Mouse (Mus musculus): ENCODE measurements around the gene Sf3a3. TPM values are rescaled to one million over a fixed set of nuclear protein-coding genes. Genes with fewer than 3 reads are reported as not detected.

The Sf3a3 gene
- 99.2 and 101 TPM in 2 replicates for total RNA-seq (2014; fragmentation: Nextera tagmentation)
- total RNA-seq (2017) = 208 and 222 TPM in 2 replicates

DNA sequence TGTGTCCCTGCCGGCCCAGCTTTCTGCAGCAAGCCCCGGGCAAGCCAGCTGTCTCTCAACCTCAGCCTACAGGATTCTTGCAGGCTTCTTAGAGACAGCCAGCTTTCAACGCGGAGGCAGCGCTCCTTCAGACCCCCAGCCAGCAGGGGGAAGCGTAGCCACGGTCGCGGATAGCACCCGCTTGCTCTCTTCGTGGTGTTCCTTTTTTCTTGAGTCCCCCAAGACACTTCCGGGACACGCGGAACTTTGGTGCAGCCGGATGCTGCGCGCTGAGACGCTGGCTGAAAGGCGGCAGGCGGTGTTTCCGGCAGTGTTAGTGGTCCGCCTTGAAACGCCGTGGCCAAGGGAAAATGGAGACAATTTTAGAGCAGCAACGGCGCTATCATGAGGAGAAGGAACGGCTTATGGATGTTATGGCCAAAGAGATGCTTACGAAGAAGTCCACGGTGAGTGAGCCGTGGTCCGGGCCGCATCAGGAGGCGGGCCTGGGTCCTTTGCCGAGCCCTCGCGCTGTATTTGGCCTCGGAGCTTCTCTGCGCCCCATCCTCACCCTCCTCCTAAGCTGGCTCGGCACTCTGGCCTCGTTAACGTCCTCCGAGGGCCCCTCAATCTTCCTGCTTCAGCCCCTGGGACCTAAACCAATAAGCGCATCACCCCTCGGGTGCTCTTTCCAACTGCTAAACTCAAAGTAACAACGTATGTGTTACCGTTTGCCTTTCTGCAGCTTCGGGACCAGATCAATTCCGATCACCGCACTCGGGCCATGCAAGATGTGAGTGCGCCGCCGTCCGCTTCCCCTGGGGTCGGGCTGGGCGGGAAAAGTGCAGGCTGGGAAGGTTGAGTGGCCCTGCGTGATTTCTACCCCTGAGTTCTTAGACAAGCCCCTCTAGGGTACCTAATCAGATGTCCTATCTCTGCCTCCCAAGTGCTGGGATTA, at the start of gene Sf3a3:
TSS of gene Sf3a3 (plus strand) at position 232 of the 937 bp plus-strand sequence.
- peak; percentile 93 for ATAC-seq (replicated peaks; ENCODE audit: low FRiP score, low TSS enrichment, poor library complexity, severe bottlenecking)

DNA sequence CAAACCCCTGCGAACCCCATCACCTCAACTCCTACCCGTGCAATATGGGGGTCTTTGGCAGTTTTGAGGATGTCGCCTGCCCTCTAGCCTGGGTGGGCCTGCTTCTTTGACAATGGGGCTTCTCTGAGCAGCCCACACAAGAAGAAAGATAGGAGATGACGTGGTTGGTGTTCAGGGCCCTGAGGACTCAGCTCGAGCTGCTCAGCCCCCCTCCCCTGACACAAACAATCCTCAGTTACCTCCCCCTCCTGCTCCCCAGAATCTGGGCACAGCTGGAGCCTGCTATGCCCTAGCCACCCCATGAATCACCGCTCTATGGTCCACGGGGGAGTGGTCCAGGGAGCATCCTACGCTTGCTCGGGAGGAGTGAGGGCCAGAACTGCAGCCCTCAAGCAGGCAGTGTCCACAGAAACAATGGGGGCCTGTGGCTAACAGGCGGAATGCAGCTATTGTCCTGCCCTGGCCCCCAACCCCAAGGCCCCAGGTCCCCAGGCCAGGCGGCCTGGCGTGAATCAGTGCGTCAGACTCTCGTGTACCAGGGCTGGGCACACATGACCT, 47.0 kb upstream of the Sf3a3 start:
- no peak for ATAC-seq (replicated peaks; ENCODE audit: low FRiP score, low TSS enrichment, poor library complexity, severe bottlenecking)

DNA sequence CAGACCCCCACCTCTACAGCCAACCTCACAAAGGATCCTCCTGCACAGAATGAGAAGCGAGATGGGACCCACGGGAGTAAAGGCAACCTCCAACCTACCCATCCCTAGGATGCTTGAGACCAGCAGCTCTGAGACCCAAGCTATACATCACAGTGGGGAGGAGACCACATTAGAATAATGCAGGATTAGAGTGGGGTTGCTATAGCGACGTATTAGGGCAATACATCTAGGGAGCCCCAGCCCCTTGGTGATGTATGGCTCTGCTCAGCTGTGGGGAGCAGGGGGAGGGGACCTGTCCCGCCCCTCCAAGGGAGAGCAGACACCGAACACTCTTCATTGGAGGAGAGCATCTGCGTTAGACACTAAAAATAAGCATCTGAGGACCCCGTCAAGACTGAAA, 46.5 kb upstream of the Sf3a3 start:
- no peak for ATAC-seq (replicated peaks; ENCODE audit: low FRiP score, low TSS enrichment, poor library complexity, severe bottlenecking)

DNA sequence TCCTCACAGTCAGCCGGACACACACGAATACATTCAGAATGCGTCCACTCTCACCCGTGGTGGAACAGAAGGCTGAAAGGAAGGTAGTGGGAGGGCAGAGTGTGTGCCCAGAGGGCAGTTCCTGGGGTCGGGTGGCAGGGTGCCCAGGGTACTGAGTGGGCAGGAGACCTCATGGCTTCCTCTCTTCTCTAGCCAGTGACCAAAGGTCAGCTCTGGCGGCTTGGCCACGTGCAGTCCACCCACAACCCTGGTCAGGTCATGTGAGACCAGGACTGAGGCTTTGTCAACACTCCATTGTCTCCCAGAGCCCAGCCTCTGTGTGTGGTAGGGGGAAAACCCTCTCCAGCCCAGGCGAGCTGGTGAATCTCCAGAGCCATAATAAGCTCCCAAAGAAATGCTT, 44.3 kb upstream of the Sf3a3 start:
- no peak for ATAC-seq (replicated peaks; ENCODE audit: low FRiP score, low TSS enrichment, poor library complexity, severe bottlenecking)

DNA sequence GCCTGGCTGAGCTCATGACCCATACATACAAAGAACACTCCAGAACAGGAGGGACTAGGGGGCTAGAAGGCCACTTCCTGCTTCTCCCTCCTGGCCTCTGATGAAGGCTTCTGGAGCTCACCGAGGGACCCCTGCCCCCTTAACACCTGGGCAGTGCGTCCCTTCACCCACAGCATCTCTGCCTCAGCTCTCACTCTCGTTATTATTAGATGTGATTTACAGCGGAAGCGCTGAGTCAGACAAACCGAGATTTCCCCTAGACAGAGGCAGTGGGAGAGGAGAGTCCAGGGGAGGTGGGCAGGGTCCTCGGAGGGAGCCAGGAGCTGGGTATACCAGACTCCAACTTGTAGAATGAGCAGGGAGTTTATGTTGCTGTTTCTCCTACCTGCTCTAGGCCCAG, 43.0 kb upstream of the Sf3a3 start:
- no peak for ATAC-seq (replicated peaks; ENCODE audit: low FRiP score, low TSS enrichment, poor library complexity, severe bottlenecking)

DNA sequence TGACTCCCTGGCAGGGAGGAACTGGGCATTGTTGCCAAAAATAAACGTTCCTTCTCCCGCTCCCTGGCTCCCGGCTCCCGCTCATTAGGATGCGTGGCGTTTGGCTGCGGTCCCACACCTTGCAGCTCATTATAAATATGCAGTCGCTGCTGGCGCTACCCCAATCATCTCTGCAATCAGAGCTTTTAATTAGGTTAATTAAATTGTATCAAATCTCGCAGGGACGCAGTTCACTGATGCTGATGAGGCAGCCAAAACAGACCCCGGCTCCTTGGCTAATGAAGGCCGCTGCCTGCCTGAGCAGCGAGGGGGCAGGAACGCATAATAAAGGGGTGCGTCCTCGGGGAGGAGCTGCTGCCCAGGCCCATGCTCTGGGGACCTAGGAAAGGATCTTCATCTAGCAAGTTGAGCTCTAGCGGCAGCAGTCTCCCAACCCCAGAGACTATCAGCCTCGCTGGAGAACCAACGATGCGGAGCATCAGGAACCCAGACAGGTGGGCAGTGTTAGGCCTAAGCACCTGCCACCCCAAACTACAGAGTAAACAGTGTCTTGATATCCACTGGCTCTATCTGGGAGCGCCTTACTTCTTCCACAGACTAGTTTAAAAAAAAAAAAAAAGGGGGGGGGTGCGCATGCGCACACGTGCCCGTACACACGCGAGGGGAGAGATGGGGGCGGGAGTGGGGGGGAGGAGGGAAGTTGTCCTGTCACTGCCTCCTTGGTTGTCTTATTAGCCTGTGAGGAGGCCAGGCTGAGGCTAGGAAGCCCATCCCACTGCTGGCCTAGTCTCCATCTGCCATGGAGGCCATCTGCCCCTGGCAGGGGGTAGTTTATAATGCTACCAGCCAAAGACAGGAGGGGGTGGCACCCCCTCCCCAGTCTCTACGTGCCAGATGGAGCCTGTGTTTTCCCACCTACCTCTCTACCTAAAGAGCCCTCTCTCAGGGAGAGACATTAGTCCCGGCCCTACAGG, 41.9 kb upstream of the Sf3a3 start:
- ATAC-seq (replicated peaks; ENCODE audit: low FRiP score, low TSS enrichment, poor library complexity, severe bottlenecking) = no peak

DNA sequence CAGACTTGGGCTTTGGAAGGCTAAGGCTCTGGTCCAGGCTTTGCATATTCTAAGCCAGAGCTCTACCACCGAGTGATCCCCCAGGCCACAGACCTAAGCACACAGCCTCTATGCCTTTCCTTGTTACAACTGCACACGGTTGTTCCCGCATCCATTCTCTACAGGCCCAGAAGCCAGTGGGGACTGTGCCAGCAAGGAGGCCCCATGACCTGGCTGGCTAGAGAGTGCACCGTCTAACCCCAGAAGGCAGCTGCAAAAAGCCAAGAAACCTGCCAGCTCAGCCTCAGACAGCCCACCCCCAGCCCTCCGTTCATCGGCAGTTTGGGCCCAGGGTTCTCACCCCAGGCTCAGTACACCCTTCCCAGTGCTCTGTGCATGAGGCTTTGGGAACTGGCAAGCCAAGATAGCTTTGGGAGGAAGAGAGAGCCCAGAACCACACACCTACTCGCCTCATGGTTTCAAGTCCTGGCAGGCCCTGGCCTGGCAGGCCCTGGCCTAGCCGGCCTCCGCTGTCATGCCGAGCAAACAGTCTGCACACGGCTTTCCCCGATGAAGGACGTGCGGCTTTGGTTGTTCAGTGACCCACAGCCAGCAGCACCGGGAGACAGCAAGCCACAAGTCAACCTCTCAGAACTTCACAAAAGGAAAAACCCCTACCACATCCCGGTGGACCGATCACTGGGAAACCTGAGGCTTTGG, 40.1 kb upstream of the Sf3a3 start:
- no peak for ATAC-seq (replicated peaks; ENCODE audit: low FRiP score, low TSS enrichment, poor library complexity, severe bottlenecking)

DNA sequence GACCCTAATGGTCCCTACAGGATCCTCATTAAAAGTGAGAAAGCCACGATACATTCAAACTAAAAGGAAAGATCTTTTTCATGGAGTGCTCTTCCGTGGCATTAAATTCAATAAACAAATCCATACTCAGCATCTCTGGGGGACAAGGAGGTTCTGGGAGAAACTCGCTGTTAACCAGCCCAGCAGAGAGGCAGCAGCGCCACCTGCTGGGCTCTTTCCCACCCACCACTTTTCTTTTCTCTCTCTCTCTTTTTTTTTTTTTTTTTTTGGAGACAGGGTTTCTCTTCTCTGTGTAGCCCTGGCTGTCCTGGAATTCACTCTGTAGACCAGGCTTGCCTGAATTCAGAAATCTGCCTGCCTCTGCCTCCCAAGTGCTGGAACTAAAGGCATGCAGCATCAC, 39.5 kb upstream of the Sf3a3 start:
- ATAC-seq (replicated peaks; ENCODE audit: low FRiP score, low TSS enrichment, poor library complexity, severe bottlenecking) = peak; percentile 50; the same call in 1 of the 2 replicates

DNA sequence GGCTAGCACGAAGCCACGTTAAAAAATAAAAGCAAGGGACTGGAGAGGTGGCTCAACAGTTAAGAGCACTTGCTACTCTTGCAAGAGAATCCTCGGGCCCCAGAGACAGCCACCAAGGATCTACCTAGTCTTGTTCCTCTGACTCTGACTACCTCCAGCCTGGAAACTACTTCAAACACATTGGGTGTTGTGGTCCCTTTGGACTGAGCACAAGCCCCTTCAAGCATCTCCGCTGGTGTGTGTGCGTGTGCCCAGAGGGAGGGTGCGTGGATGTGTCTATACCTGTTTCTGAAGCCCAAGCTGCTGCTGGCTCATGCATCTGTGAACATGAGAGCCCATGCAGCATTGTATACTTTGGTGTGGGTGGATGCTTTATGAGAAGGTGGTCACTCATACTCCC, 38.6 kb upstream of the Sf3a3 start:
- ATAC-seq (replicated peaks; ENCODE audit: low FRiP score, low TSS enrichment, poor library complexity, severe bottlenecking) = no peak

DNA sequence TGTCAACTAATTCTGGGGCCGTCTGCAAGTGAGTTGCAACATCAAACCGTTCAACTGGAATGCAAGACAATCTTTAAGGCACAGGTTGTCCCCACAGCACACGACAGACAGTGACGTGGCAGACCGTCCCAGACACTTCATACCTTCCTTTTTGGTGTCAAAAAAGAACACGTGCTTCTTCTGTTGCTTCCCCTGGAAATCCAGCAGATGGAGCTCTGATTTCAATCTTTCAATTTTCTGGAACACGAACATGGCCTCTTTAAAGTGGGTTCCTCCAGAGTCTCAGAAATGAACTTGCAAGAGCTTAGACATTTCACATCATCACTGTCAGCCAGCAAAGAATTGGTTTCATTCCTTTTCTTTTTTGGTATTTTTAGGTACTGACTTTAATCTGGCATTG, 32.3 kb upstream of the Sf3a3 start:
- 0 out of 2 replicates have a peak, but pooled peaks have one; percentile 26 for ATAC-seq (replicated peaks; ENCODE audit: low FRiP score, low TSS enrichment, poor library complexity, severe bottlenecking)

DNA sequence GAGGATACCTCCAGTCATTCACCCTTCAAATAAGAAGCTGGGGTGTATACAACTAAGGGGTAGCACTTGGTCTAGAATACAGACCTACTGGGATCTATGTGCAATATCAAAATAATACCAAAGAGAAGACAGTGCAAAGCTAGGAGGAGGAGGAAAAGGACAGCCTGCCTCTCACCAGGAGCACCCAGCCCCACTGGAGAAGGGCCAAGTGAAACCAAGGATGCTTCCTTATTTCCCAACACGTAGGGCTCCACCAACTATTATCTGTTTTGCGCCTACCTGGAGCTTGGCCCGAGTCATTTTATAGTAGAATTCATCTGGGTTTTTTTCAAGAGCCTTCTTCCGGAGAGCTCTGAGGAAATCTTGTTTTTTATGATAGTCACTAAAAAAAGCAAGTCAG, 31.1 kb upstream of the Sf3a3 start:
- no peak for ATAC-seq (replicated peaks; ENCODE audit: low FRiP score, low TSS enrichment, poor library complexity, severe bottlenecking)

DNA sequence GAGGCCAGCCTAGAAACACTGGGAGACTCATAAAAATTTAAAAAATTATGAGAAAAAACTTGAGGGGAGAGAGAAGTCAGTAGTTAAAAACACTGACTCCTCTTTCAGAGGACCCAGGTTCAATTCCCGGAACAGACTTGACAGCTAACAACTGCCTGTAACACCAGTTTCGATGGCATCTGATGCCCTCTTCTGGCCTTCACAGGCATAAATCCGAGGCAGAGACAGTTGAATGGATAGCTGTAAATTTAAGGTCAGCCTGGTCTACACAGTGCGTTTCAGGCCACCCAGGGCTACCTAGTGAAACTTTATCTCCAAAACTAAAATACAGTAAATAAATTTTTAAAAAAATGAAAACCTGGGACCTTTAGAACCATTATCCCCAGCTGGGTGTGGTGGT, 29.6 kb upstream of the Sf3a3 start:
- ATAC-seq (replicated peaks; ENCODE audit: low FRiP score, low TSS enrichment, poor library complexity, severe bottlenecking) = no peak

DNA sequence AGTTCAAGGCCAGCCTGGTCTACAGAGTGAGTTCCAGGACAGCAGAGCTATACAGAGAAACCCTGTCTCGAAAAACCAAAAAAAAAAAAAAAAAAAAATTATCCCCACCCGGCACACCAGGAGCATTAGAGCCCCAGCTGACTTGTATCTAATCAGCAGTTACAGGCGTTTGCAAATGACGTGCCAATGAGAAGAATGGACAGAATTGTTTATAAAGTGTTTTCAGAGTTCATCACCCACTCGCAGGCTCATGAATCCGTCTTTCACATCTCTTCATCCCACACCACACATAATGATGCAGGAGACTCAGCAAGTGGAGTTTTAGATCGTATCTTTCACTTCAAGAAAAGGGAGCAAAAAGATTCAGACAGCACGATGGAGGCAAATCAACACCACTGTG, 29.1 kb upstream of the Sf3a3 start:
- ATAC-seq (replicated peaks; ENCODE audit: low FRiP score, low TSS enrichment, poor library complexity, severe bottlenecking) = no peak

DNA sequence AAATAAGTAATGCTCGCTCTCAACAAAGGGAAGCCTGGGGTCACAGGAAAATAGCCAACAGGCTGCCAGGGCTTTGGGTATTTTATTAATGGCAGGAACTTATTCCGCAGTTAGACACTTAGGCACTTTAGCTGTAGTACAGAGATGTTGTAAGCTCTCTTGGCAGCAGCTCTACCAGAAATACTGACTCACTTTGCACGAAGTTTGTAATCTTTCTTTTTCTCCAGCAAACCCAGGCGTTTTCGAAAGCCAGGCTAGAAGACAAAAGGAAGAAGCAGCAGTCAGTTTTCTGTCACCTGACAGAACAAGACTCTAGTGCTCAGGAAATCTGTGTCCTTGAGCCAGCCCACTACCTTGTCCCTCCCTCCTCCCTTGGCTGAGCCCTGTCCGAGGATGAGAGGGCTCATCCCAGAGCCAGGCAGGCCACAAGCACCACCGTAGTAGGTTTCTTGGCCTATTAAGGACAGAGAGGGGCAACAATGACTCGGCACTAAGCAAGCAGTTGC, 28.6 kb upstream of the Sf3a3 start:
- ATAC-seq (replicated peaks; ENCODE audit: low FRiP score, low TSS enrichment, poor library complexity, severe bottlenecking) = no peak

DNA sequence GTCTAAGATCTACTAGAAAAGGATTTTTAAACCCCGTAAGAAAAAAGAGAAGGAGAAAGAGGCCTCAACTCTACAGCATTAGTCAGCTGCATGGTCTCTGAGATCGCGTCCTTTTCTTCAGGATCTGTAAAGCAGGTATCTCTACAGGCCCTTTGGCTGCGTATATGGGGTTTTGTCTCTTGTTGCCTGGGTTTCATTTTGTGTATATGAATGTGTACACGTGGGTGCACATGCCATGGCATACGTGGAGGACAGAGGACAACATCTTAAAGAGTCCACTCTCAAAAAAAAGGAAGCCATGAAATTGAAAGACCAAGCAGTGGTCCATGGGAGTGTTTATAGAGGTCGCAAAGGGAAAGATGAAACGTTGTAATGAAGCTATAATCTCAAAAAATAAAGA, 23.1 kb upstream of the Sf3a3 start:
- ATAC-seq (replicated peaks; ENCODE audit: low FRiP score, low TSS enrichment, poor library complexity, severe bottlenecking) = no peak

DNA sequence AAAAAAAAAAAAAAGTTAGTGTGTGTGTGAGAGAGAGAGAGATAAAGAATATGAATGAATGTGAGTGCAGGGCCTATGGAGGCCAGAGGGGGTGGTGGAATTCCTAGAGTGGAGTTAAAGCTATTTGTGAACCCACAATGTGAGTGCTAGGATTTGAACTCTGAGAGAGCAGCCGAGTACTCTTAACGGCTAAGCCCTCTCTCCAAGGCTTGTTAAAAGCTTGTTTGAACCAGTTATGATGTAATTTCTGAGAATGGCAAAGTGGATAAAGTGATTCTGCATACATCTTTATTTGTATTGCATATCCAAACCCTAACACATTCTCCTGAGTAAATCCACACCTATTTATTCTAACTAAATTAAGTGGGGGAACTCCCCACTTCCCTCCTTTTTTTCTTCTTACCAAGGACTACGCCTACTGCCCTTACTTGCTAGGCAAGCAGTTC, 22.1 kb upstream of the Sf3a3 start:
- ATAC-seq (replicated peaks; ENCODE audit: low FRiP score, low TSS enrichment, poor library complexity, severe bottlenecking) = no peak

DNA sequence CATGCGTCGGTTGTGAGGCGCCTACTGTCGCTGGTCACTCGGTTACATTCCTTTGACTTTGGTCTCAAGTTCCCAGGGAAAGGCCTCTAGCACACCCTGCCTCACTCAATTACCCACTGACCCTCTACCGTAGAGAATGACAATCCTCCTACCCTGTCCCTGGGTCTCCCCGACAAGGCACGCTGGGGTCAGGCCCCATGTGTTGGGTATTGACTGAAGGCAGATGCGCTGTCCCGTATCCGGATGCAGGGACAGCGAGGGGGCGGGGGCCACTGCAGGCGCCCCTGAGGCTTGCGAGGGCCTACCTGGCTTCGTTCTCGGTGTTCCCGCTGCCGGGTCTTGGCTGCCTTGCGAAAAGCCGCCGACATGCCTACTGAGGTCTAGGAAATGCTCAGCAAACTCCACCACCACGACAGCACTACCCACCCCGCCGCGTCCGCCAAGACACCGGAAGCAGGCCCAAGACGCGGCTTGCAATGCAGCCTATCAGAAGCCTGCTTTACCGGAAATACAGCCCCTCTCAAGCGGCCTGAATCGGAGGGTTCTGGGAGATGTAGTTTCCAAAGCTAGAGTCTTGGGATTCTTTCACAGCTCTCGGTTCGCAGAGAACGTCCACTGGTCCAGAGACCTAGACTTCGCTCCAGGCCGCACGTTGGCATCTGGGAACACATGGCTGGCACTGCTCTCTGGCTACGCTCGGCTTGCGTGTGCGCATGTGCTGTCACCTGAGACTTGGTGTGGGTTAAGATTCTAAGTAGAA, 21.3 kb upstream of the Sf3a3 start, which contains the start of gene Utp11:
TSS of gene Utp11 (minus strand) at position 466 of the 760 bp plus-strand sequence.
- ATAC-seq (replicated peaks; ENCODE audit: low FRiP score, low TSS enrichment, poor library complexity, severe bottlenecking) = peak; percentile 95

DNA sequence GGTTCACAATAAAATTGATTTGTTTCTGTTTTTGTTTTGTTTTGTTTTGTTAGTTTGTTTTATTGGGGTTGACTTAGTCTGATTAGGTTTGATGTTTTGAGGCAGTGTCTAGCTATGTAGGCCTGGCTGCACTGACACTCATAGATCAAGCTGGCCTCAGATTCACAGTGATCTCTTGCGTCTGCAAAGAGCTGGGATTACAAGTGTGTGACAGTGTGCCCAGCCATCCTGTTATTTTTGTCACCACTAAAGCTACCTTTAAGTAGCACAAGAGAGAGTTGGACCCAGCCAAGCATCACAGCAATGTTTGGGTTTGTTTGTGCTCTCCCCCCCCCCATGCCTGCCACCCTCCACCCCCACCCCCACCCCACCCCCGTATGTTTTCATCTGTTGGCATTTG, 20.0 kb upstream of the Sf3a3 start:
- ATAC-seq (replicated peaks; ENCODE audit: low FRiP score, low TSS enrichment, poor library complexity, severe bottlenecking) = no peak

Data from megakaryocyte-erythroid progenitor cell, adult 5-6 weeks (primary cell).